Mouse (Mus musculus): Measurements from ENCODE around the gene Tut1. TPM values are rescaled to one million over a fixed set of nuclear protein-coding genes. Genes with fewer than 3 reads are reported as not detected.

The Tut1 gene
- polyA plus RNA-seq, 1 experiment from 2014 or later, result 32.6 TPM

DNA sequence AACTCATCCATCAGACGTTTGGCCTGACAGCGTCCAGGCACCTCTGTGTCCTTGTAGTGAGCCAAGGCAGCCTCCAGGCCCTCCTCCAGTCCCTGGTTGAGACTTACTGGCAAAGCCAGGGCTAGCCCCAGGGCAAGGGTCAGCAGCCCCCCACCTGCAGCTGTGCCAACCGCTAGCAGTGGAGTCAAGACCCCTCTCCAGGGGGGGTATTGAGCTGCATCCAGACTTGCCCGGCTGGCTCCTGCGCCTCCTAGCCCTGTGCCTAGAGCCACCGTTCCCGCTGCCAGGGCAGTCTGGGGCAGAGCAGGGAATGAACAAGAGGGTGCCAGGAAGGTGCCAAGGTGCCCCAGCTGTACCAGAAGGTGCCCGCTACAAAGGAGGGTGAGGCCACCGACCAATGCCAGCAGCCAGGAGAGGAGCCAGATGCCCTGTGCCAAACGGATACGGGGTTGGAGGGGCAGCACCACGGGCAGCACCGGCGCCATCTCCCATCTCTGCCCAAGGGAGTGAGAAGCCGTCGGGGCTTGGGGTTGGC is 24.9 kb upstream of the Tut1 start:
- WGBS, result 19% methylated on average over 16 of the region's 16 CpGs
- Histone ChIP-seq H3K27me3 (peaks cover 14% of the 10 kb centered on the region; the same call in 1 of the 2 replicates), H3K36me3 (peaks cover 25% of the 10 kb centered on the region), H3K4me1 (replicated peaks) (peaks cover 21% of the 10 kb centered on the region), H3K9ac (replicated peaks) (peak overlapping the region; percentile 76), H3K4me3 (replicated peaks) (peak overlapping the region; percentile 57), H3K27ac (no peak overlapping the region; the same call in 1 of the 2 replicates), H3K9me3 (no peaks in the 10 kb centered on the region), H3K4me2 (replicated peaks) (peak overlapping the region; percentile 78)
- ATAC-seq, result peak; percentile 64

DNA sequence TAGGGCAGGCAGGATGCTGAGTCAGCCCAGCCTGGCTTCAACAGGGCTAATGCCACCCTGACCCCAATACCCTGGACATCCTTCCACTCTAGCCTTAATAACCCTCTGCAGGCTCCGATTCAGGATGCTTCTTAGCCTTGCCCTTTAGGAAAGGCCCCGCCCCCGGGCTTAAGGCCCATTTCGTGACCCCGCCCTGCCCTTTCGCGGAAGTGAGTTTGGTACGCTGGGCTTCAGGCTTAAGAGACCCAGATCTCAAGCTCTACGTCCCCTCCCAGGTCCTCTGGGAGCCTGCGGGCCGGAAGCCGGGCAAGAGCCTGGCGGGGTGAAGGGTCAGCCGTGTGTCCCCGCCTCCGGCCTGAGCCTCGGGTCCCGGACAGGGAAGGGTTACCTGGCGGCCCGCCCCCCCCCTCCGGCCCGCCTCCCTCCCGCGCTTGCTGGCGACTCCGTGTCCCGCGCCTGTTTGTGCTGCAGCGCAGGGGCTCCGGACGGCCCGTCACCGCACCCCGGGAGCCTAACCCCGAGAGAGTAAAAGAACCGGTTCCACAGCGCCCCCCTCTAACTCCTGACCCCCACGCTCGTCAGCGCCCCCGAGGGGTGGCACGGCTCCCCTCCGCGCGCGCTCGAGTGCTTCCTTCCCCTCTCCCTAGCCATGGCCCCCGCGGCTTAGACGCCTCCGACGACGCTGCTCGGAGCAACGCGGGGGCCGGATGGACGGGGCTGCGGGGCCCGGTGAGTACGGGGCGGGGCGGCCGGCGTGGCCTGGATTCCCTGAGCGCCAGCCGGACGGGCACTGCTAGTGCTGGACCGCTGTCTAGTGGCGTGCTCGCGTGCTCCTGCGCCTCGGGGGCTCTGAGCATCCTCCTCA is 24.2 kb upstream of the Tut1 start, which contains the start of the genes Rom1 and Eml3:
Gene Rom1, minus strand, starts transcription at position 133 of the 865 bp plus-strand sequence.
Gene Eml3, plus strand, starts transcription at position 329 of the 865 bp plus-strand sequence.
- peak within 1 kb of the TSS; percentile 76 for H3K9ac ChIP-seq (replicated peaks)
- H3K27me3 ChIP-seq, result peaks cover 14% of the 10 kb centered on the region; the same call in 1 of the 2 replicates
- H3K9me3 ChIP-seq, result no peaks in the 10 kb centered on the region
- peak within 1 kb of the TSS; percentile 78 for H3K4me2 ChIP-seq (replicated peaks)
- peaks cover 26% of the 10 kb centered on the region for H3K36me3 ChIP-seq
- no peak within 1 kb of the TSS; the same call in 1 of the 2 replicates for H3K27ac ChIP-seq
- WGBS, result 1% methylated on average over 67 of the region's 74 CpGs
- peaks cover 21% of the 10 kb centered on the region for H3K4me1 ChIP-seq (replicated peaks)
- ATAC-seq, result peak; percentile 71
- peak within 1 kb of the TSS; percentile 57 for H3K4me3 ChIP-seq (replicated peaks)

GRCm38 (mm10) chr19:8930117-8930516 is 23.5 kb upstream of the Tut1 start:
- WGBS, result 13% methylated on average over 11 of the region's 11 CpGs
- Histone ChIP-seq H3K27me3 (peaks cover 14% of the 10 kb centered on the region; the same call in 1 of the 2 replicates), H3K36me3 (peaks cover 30% of the 10 kb centered on the region), H3K4me1 (replicated peaks) (peaks cover 21% of the 10 kb centered on the region), H3K9me3 (no peaks in the 10 kb centered on the region), H3K9ac (replicated peaks) (peak overlapping the region; percentile 76), H3K4me3 (replicated peaks) (peak overlapping the region; percentile 57), H3K4me2 (replicated peaks) (peak overlapping the region; percentile 78), H3K27ac (no peak overlapping the region)
- ATAC-seq, result no peak

- Histone ChIP-seq H3K27me3 (peaks cover 14% of the 10 kb centered on the region; the same call in 1 of the 2 replicates), H3K4me1 (replicated peaks) (peaks cover 21% of the 10 kb centered on the region), H3K27ac (no peak overlapping the region), H3K9ac (replicated peaks) (0 out of 2 replicates have a peak overlapping the region, but pooled peaks have one; percentile 76), H3K36me3 (peaks cover 24% of the 10 kb centered on the region), H3K4me2 (replicated peaks) (peak overlapping the region; percentile 78), H3K9me3 (no peaks in the 10 kb centered on the region), H3K4me3 (replicated peaks) (no peak overlapping the region)
- no peak for ATAC-seq
- WGBS, result 86% methylated on average over 7 of the region's 7 CpGs
Observed at GRCm38 (mm10) chr19:8930771-8931170, 22.9 kb upstream of the Tut1 start.

DNA sequence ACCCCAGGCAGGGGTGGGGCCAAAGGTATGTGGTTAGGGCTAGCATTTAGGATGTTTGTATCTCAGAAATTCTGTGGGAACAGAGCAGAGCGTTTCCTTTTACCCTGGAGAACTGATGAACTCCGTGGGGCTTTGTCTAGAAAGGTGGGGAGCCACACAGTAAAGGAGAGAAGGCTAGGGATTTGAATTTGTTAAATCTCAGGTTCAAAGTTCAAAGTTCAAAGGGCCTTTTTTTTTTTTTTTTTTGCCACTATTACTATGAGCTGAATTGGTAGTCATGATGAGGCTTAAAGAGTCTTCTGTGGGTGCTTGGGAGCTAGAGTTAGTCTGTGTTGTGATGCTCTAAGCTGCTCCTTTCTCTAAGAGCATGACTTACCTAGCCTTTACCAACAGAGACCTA is 16.9 kb upstream of the Tut1 start:
- Histone ChIP-seq H3K36me3 (peaks cover 12% of the 10 kb centered on the region; the same call in 1 of the 2 replicates), H3K27me3 (no peaks in the 10 kb centered on the region), H3K4me1 (replicated peaks) (peaks cover 12% of the 10 kb centered on the region), H3K4me2 (replicated peaks) (no peak overlapping the region), H3K4me3 (replicated peaks) (no peak overlapping the region), H3K9me3 (no peaks in the 10 kb centered on the region), H3K9ac (replicated peaks) (no peak overlapping the region), H3K27ac (no peak overlapping the region)
- ATAC-seq, result no peak
- WGBS, result 87% methylated on average over 2 of the region's 2 CpGs

DNA sequence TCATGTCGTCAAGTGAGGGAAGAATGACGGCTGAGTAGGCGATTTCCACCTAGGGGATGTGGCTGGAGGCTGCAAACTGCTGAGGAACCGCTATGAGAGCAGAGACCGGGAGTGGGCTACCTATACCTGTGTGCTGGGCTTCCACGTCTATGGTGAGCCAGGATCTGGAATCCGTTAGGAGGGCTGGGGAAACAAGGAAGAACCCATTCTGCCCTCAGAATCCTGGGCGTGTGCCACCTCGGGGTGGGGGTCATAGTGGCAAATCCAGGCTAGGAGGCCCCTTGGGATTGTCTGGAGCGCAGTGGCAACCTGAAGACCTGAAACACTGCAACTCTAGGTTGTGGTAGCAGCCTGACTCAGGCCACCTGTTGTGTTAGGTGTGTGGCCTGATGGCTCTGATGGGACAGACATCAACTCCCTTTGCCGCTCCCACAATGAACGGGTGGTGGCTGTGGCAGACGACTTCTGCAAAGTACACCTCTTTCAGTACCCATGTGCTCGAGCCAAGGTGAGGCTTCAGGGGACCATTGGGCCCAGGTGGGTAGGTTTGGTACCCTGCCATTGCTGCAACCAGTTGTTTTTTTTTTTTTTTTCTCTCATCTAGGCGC is 13.0 kb upstream of the Tut1 start:
- H3K9ac ChIP-seq (replicated peaks), result peak overlapping the region; percentile 99

DNA sequence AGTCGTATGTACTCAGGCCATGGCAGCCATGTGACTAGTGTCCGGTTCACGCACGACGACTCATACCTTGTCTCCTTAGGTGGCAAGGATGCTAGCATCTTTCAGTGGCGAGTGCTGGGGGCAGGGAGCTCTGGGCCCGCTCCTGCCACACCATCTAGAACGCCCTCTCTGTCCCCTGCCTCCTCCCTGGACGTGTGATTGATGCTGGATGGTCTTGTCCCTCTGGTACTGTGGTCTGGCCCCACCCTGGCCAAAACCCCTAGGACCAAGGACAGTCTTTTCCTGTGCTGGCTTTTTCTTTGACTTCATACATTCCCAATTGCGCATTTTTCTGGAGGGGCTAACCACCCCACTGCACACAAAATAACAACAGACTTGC is 12.5 kb upstream of the Tut1 start:
- Histone ChIP-seq H3K27ac (peak overlapping the region; percentile 98), H3K9ac (replicated peaks) (peak overlapping the region; percentile 99), H3K36me3 (peaks cover 30% of the 10 kb centered on the region), H3K27me3 (no peaks in the 10 kb centered on the region), H3K9me3 (no peaks in the 10 kb centered on the region), H3K4me2 (replicated peaks) (peak overlapping the region; percentile 72), H3K4me1 (replicated peaks) (peaks cover 38% of the 10 kb centered on the region), H3K4me3 (replicated peaks) (peak overlapping the region; percentile 98)
- ATAC-seq, result peak; percentile 53
- WGBS, result 38% methylated on average over 10 of the region's 10 CpGs

More for the DNA sequence above, 13.0 kb upstream of the Tut1 start:
- no peaks in the 10 kb centered on the region for H3K27me3 ChIP-seq
- H3K4me1 ChIP-seq (replicated peaks), result peaks cover 38% of the 10 kb centered on the region
- H3K36me3 ChIP-seq, result peaks cover 25% of the 10 kb centered on the region
- 83% methylated on average over 15 of the region's 15 CpGs for WGBS
- peak overlapping the region; percentile 98; the same call in 1 of the 2 replicates for H3K4me3 ChIP-seq (replicated peaks)
- H3K9me3 ChIP-seq, result no peaks in the 10 kb centered on the region
- no peak for ATAC-seq
- no peak overlapping the region for H3K27ac ChIP-seq
- peak overlapping the region; percentile 72 for H3K4me2 ChIP-seq (replicated peaks)

- Histone ChIP-seq H3K4me2 (replicated peaks) (peak within 1 kb of the TSS; percentile 72), H3K4me1 (replicated peaks) (peaks cover 38% of the 10 kb centered on the region), H3K27me3 (no peaks in the 10 kb centered on the region), H3K27ac (peak within 1 kb of the TSS; percentile 98), H3K4me3 (replicated peaks) (peak within 1 kb of the TSS; percentile 98), H3K36me3 (peaks cover 35% of the 10 kb centered on the region), H3K9ac (replicated peaks) (peak within 1 kb of the TSS; percentile 99), H3K9me3 (no peaks in the 10 kb centered on the region)
- ATAC-seq, result peak; percentile 95
- WGBS, result under 1% methylated on average over 64 of the region's 64 CpGs
Observed at GRCm38 (mm10) chr19:8941515-8942217, 12.0 kb upstream of the Tut1 start, which contains the start of gene Mta2. Mta2 (plus strand) TSS chr19:8941875.

- peak overlapping the region; percentile 98 for H3K4me3 ChIP-seq (replicated peaks)
- under 1% methylated on average over 46 of the region's 46 CpGs for WGBS
- H3K27ac ChIP-seq, result peak overlapping the region; percentile 98
- peak overlapping the region; percentile 72 for H3K4me2 ChIP-seq (replicated peaks)
- peaks cover 40% of the 10 kb centered on the region for H3K36me3 ChIP-seq
- no peaks in the 10 kb centered on the region for H3K27me3 ChIP-seq
- peaks cover 38% of the 10 kb centered on the region for H3K4me1 ChIP-seq (replicated peaks)
- ATAC-seq, result peak; percentile 60
- H3K9me3 ChIP-seq, result no peaks in the 10 kb centered on the region
- peak overlapping the region; percentile 99 for H3K9ac ChIP-seq (replicated peaks)
Observed at GRCm38 (mm10) chr19:8942276-8942964, 11.2 kb upstream of the Tut1 start.

- ATAC-seq, result no peak
- Histone ChIP-seq H3K27ac (no peak overlapping the region), H3K27me3 (no peaks in the 10 kb centered on the region)
Observed at GRCm38 (mm10) chr19:8943047-8943446, 10.6 kb upstream of the Tut1 start.

DNA sequence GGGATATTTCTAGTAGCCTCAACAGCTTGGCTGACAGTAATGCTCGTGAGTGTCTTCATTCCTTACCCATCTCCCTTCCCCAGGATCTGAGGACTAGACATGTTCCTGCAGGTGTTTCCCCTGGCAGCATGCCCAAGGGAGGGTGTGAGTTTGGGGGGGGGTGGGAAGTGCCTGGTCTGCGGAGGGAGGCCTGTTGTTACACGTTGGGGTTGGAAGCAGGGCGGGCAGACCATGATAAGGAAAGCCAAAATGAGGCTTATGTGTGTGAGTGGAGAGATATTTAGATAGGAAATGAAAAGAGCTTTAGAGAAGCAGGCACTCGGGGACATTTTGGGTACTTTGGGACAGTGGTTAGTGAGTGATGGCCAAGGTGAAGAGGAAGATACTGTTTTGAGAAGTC is 9.6 kb upstream of the Tut1 start:
- WGBS, result 80% methylated on average over 5 of the region's 5 CpGs
- H3K4me1 ChIP-seq (replicated peaks), result peaks cover 38% of the 10 kb centered on the region
- peaks cover 50% of the 10 kb centered on the region for H3K36me3 ChIP-seq
- no peak for ATAC-seq
- no peak overlapping the region; the same call in 1 of the 2 replicates for H3K27ac ChIP-seq
- H3K4me3 ChIP-seq (replicated peaks), result peak overlapping the region; percentile 16
- peak overlapping the region; percentile 72; the same call in 1 of the 2 replicates for H3K4me2 ChIP-seq (replicated peaks)
- H3K27me3 ChIP-seq, result no peaks in the 10 kb centered on the region
- peak overlapping the region; percentile 99; the same call in 1 of the 2 replicates for H3K9ac ChIP-seq (replicated peaks)
- no peaks in the 10 kb centered on the region for H3K9me3 ChIP-seq

More at GRCm38 (mm10) chr19:8943047-8943446, 10.6 kb upstream of the Tut1 start:
- Histone ChIP-seq H3K4me3 (replicated peaks) (peak overlapping the region; percentile 98), H3K9ac (replicated peaks) (peak overlapping the region; percentile 99), H3K4me2 (replicated peaks) (peak overlapping the region; percentile 72), H3K9me3 (no peaks in the 10 kb centered on the region), H3K36me3 (peaks cover 43% of the 10 kb centered on the region), H3K4me1 (replicated peaks) (peaks cover 38% of the 10 kb centered on the region)
- WGBS, result 82% methylated on average over 2 of the region's 2 CpGs
